Mouse (Mus musculus): Measurements from ENCODE around the gene B3gntl1. TPM values are rescaled to one million over a fixed set of nuclear protein-coding genes. Genes with fewer than 3 reads are reported as not detected.

Gene B3gntl1
- total RNA-seq (2014; rRNA removed) (2.2 and 2.7 TPM in 2 replicates), polyA plus RNA-seq (2012; rRNA removed) (1.9 and 2.4 TPM in 2 replicates)

- peaks cover 3% of the 10 kb centered on the region; the same call in 1 of the 2 replicates for H3K36me3 ChIP-seq (ENCODE audit: control insufficient read depth, insufficient read depth, low read length)
- H3K79me2 ChIP-seq (ENCODE audit: control insufficient read depth, insufficient read depth, low read length) = no peaks in the 10 kb centered on the region
- peak; percentile 98 for DNase-seq (ENCODE audit: extremely low read depth, low read depth, low spot score)
- H3K4me3 ChIP-seq (ENCODE audit: insufficient read depth, low read depth, low read length) = peak within 1 kb of the TSS; percentile 73
- H3K4me1 ChIP-seq (ENCODE audit: control insufficient read depth, insufficient read depth, low read length) = peaks cover 2% of the 10 kb centered on the region
- peak within 1 kb of the TSS; percentile 68 for H3K9ac ChIP-seq (ENCODE audit: low read depth, low read length)
- WGBS = under 1% methylated on average over 46 of the region's 46 CpGs
- TF ChIP-seq POLR2A (IDR thresholded peaks at IDR 0.05; ENCODE audit: extremely low read depth, insufficient read depth, low read length) (peak; percentile 75), CTCF (IDR thresholded peaks at IDR 0.05; ENCODE audit: low read depth, low read length) (peak; percentile 29; the same call in 1 of the 2 replicates)
- H3K27me3 ChIP-seq (ENCODE audit: control insufficient read depth, insufficient read depth, low read length) = no peaks in the 10 kb centered on the region
- peak within 1 kb of the TSS; percentile 40 for H3K27ac ChIP-seq (replicated peaks; ENCODE audit: insufficient read depth, low read depth, low read length)
These were observed at the start of gene B3gntl1 for GRCm38 (mm10) chr11:121672990-121673572. Gene B3gntl1 (minus strand): TSS chr11:121673153.

- H3K79me2 ChIP-seq (ENCODE audit: control insufficient read depth, insufficient read depth, low read length) = no peaks in the 10 kb centered on the region
- H3K9ac ChIP-seq (ENCODE audit: low read depth, low read length) = no peak overlapping the region
- H3K4me1 ChIP-seq (ENCODE audit: control insufficient read depth, insufficient read depth, low read length) = no peaks in the 10 kb centered on the region
- H3K27me3 ChIP-seq (ENCODE audit: control insufficient read depth, insufficient read depth, low read length) = no peaks in the 10 kb centered on the region
- DNase-seq (ENCODE audit: extremely low read depth, low read depth, low spot score) = no peak
- H3K4me3 ChIP-seq (ENCODE audit: insufficient read depth, low read depth, low read length) = no peak overlapping the region
- 90% methylated on average over 2 of the region's 2 CpGs for WGBS
- no peak for TF ChIP-seq CTCF (IDR thresholded peaks at IDR 0.05; ENCODE audit: low read depth, low read length)
- no peak for TF ChIP-seq POLR2A (IDR thresholded peaks at IDR 0.05; ENCODE audit: extremely low read depth, insufficient read depth, low read length)
- no peaks in the 10 kb centered on the region for H3K36me3 ChIP-seq (ENCODE audit: control insufficient read depth, insufficient read depth, low read length)
- no peak overlapping the region for H3K27ac ChIP-seq (replicated peaks; ENCODE audit: insufficient read depth, low read depth, low read length)
These were observed 49.5 kb upstream of the B3gntl1 start for GRCm38 (mm10) chr11:121722434-121722833.

GRCm38 (mm10) chr11:121720752-121721151 is 47.8 kb upstream of the B3gntl1 start:
- 87% methylated on average over 3 of the region's 3 CpGs for WGBS
- H3K4me1 ChIP-seq (ENCODE audit: control insufficient read depth, insufficient read depth, low read length) = no peaks in the 10 kb centered on the region
- no peak overlapping the region for H3K9ac ChIP-seq (ENCODE audit: low read depth, low read length)
- H3K27ac ChIP-seq (replicated peaks; ENCODE audit: insufficient read depth, low read depth, low read length) = no peak overlapping the region
- H3K36me3 ChIP-seq (ENCODE audit: control insufficient read depth, insufficient read depth, low read length) = peaks cover 6% of the 10 kb centered on the region; the same call in 1 of the 2 replicates
- no peak overlapping the region for H3K4me3 ChIP-seq (ENCODE audit: insufficient read depth, low read depth, low read length)
- DNase-seq (ENCODE audit: extremely low read depth, low read depth, low spot score) = no peak
- no peak for TF ChIP-seq CTCF (IDR thresholded peaks at IDR 0.05; ENCODE audit: low read depth, low read length)
- TF ChIP-seq POLR2A (IDR thresholded peaks at IDR 0.05; ENCODE audit: extremely low read depth, insufficient read depth, low read length) = no peak
- H3K27me3 ChIP-seq (ENCODE audit: control insufficient read depth, insufficient read depth, low read length) = no peaks in the 10 kb centered on the region
- H3K79me2 ChIP-seq (ENCODE audit: control insufficient read depth, insufficient read depth, low read length) = no peaks in the 10 kb centered on the region

GRCm38 (mm10) chr11:121717724-121718123 is 44.8 kb upstream of the B3gntl1 start:
- Histone ChIP-seq H3K79me2 (ENCODE audit: control insufficient read depth, insufficient read depth, low read length) (no peaks in the 10 kb centered on the region), H3K27ac (replicated peaks; ENCODE audit: insufficient read depth, low read depth, low read length) (no peak overlapping the region), H3K27me3 (ENCODE audit: control insufficient read depth, insufficient read depth, low read length) (no peaks in the 10 kb centered on the region), H3K36me3 (ENCODE audit: control insufficient read depth, insufficient read depth, low read length) (peaks cover 14% of the 10 kb centered on the region), H3K4me1 (ENCODE audit: control insufficient read depth, insufficient read depth, low read length) (peaks cover under 1% of the 10 kb centered on the region; the same call in 1 of the 2 replicates), H3K9ac (ENCODE audit: low read depth, low read length) (no peak overlapping the region), H3K4me3 (ENCODE audit: insufficient read depth, low read depth, low read length) (no peak overlapping the region)
- 51% methylated on average over 6 of the region's 6 CpGs for WGBS
- no peak for TF ChIP-seq CTCF (IDR thresholded peaks at IDR 0.05; ENCODE audit: low read depth, low read length)
- TF ChIP-seq POLR2A (IDR thresholded peaks at IDR 0.05; ENCODE audit: extremely low read depth, insufficient read depth, low read length) = no peak
- DNase-seq (ENCODE audit: extremely low read depth, low read depth, low spot score) = no peak

GRCm38 (mm10) chr11:121714745-121715485 is 42.0 kb upstream of the B3gntl1 start:
- no peak overlapping the region for H3K27ac ChIP-seq (replicated peaks; ENCODE audit: insufficient read depth, low read depth, low read length)
- H3K4me1 ChIP-seq (ENCODE audit: control insufficient read depth, insufficient read depth, low read length) = peaks cover 2% of the 10 kb centered on the region; the same call in 1 of the 2 replicates
- no peak for TF ChIP-seq POLR2A (IDR thresholded peaks at IDR 0.05; ENCODE audit: extremely low read depth, insufficient read depth, low read length)
- no peak for TF ChIP-seq CTCF (IDR thresholded peaks at IDR 0.05; ENCODE audit: low read depth, low read length)
- no peaks in the 10 kb centered on the region for H3K79me2 ChIP-seq (ENCODE audit: control insufficient read depth, insufficient read depth, low read length)
- no peaks in the 10 kb centered on the region for H3K27me3 ChIP-seq (ENCODE audit: control insufficient read depth, insufficient read depth, low read length)
- H3K9ac ChIP-seq (ENCODE audit: low read depth, low read length) = no peak overlapping the region
- H3K36me3 ChIP-seq (ENCODE audit: control insufficient read depth, insufficient read depth, low read length) = peaks cover 14% of the 10 kb centered on the region
- H3K4me3 ChIP-seq (ENCODE audit: insufficient read depth, low read depth, low read length) = no peak overlapping the region
- 94% methylated on average over 2 of the region's 2 CpGs for WGBS
- no peak for DNase-seq (ENCODE audit: extremely low read depth, low read depth, low spot score)
